Mouse (Mus musculus) thymus, postnatal 10 days (tissue): ENCODE measurements around the gene Ptgir.
"Not testable (repeated sequence)": the region's sequence is repeated elsewhere in the genome, so short reads cannot be mapped to it uniquely, and the experiment has no call there.

ENCODE experiments used
- DNase-seq, 2 experiments: peaks; one replicate each; pipeline ENCODE4 v3.0.0; 2021; ENCODE audit warnings: low spot score in 2 of 2

Ptgir gene

GRCm38 (mm10) chr7:16940292-16940691 lies 34.0 kb downstream of the Ptgir start:
- no peak for DNase-seq

- no peak for DNase-seq
Observed at GRCm38 (mm10) chr7:16942861-16943260, 36.6 kb downstream of the Ptgir start.

GRCm38 (mm10) chr7:16944061-16944807 lies 37.9 kb downstream of the Ptgir start, which contains the start of gene Pnmal2:
Pnmal2 (plus strand) TSS chr7:16944682.
- peak; percentile 94 to 95 for DNase-seq

- no peak for DNase-seq
Observed at GRCm38 (mm10) chr7:16944808-16945315, 38.6 kb downstream of the Ptgir start.

GRCm38 (mm10) chr7:16945419-16945818 lies 39.1 kb downstream of the Ptgir start:
- no peak for DNase-seq

- DNase-seq, result no peak
Observed at GRCm38 (mm10) chr7:16946441-16947348, 40.4 kb downstream of the Ptgir start.

- DNase-seq, result no peak
Observed at GRCm38 (mm10) chr7:16947349-16947895, 41.1 kb downstream of the Ptgir start.

DNA sequence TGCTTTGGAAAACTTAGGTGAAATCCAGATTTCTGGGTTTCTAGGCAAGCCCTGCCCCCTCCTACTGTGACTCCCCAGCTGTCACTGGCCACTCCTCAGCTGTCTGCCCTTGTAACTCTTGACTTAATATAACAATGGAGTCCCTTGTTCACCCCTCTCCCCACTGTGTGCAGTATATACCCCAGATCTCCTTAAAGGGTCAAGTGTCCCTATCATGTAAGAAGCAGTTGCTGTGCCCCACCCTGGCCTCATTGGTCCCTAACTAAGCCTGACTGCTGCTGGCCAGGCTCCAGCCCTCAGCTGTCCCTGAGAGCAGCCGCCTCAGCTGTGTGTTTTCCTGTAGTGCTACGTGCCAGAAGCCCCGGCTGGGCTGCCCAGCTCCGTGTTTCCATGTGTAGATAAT lies 41.7 kb downstream of the Ptgir start:
- no peak for DNase-seq

GRCm38 (mm10) chr7:16948923-16949458 lies 42.7 kb downstream of the Ptgir start:
- DNase-seq, result no peak

DNA sequence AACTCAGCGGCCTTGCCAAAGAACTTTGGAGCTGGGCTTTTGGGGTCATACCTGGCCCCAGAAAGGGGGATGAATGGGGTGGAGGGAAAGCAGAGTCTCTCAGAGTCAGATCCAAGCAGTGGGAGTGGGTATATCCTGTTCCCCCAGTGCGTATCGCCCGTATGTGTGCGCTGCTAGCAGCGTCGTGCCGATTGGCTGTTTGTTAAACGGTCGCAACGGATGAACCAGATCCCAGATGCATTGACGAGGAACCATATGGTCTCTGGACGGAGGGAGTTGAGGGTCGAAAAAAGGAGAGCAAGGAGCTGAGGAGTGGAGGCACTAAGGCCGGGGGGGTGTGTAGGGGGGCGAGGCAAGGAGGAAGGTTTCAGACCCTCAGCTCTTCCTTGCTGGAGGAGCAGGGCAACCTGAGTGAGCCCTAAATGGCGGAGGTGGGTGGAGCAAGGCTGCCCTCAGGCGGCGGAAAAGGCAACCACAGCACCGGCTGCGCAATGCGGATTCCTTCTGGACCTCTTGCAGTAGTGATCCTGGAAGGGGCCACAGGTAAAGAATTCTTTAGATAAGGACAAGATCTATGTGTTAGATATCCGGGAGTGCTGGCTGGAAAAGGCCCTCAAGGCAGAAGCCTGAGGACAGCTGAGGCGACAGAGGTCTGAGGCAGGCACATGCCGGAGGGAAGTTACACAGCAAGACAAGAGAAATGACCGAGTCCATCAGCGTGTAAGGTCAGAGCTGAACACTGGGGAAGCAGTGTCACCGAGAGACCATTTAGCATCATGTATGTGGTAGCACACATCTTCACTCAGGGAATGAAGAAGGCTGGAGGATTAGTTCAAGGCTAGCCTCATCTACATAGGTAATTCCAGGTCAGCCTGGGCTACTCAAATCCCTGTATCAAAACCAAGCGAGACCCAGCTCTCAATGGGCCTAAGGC lies 43.9 kb downstream of the Ptgir start:
- DNase-seq, result peak; percentile 65 to 82

- DNase-seq, result peak; percentile 71 to 87
Observed at GRCm38 (mm10) chr7:16950861-16951635, 44.8 kb downstream of the Ptgir start.

DNA sequence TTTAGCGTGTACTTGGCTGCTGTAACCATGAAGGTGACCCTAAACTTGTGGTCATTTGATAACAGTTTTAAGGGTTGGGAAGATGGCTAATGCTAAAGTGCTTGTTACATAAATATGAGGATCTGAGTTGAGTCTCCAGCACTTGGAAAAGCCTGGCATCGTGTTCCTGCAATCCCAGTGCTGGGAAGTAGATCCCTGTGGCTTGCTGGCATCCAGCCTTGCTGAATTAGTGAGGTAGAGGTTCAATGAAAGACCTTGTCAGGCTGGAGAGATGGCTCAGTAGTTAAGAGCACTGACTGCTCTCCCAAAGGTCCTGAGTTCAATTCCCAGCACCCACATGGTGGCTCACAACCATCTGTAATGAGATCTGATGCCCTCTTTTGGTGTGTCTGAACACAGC lies 47.5 kb downstream of the Ptgir start:
- not testable (repeated sequence) for DNase-seq

GRCm38 (mm10) chr7:16955712-16956111 lies 49.4 kb downstream of the Ptgir start:
- no peak for DNase-seq

- DNase-seq, result no peak
Observed at GRCm38 (mm10) chr7:16956410-16957265, 50.3 kb downstream of the Ptgir start.

GRCm38 (mm10) chr7:16959539-16960187 lies 53.4 kb downstream of the Ptgir start, which contains the start of gene Pnmal1:
Pnmal1 (plus strand) TSS chr7:16959679.
- DNase-seq, result no peak
